Mouse (Mus musculus) embryonic facial prominence, embryonic 10.5 days (tissue): ENCODE data around the gene Fbll1. TPM values are rescaled to one million over a fixed set of nuclear protein-coding genes. Genes with fewer than 3 reads are reported as not detected.

ENCODE experiments used
- DNase-seq: peaks from one replicate; pipeline ENCODE4 v3.0.0-alpha.2; 2017; ENCODE audit warnings: low spot score
- H3K27ac ChIP-seq: fragments of 300-500 bp; sonication (generic); replicated peaks from 2 replicates; pipeline ENCODE4 v1.5.1; 2016; ENCODE audit warnings: mild to moderate bottlenecking
- H3K27me3 ChIP-seq: fragments of 300-500 bp; sonication (generic); replicated peaks from 2 replicates; pipeline ENCODE4 v1.6.1; 2016; ENCODE audit warnings: low read depth, mild to moderate bottlenecking; ENCODE audit not compliant: poor library complexity, severe bottlenecking
- H3K36me3 ChIP-seq: fragments of 300-500 bp; sonication (generic); replicated peaks from 2 replicates; pipeline ENCODE4 v1.6.1; 2016; ENCODE audit warnings: mild to moderate bottlenecking, moderate library complexity
- H3K4me1 ChIP-seq: fragments of 300-500 bp; sonication (generic); 2 replicates; pipeline ENCODE4 v1.6.1; 2016
- H3K4me3 ChIP-seq: fragments of 300-500 bp; sonication (generic); 2 replicates; pipeline ENCODE4 v1.5.1; 2016; ENCODE audit warnings: mild to moderate bottlenecking, moderate library complexity
- H3K9me3 ChIP-seq: fragments of 300-500 bp; sonication (generic); 2 replicates; pipeline ENCODE4 v1.6.1; 2016; ENCODE audit warnings: mild to moderate bottlenecking
- WGBS: fragments of 180-500 bp; shearing (Covaris S2); methylation state at CpG from one replicate; pipeline ENCODE4 v1.1.7; 2016; 5-methylcytosine and 5-hydroxymethylcytosine counted together
- microRNA counts: library from miRNA; unstranded; fragments of <30 nt; microRNA quantifications from one replicate; lab custom pipeline; 2017
- microRNA-seq: library from miRNA; unstranded; fragments of <30 nt; microRNA quantifications from one replicate; pipeline ENCODE4, GENCODE M21; 2017
- polyA plus RNA-seq: library from polyadenylated mRNA; unstranded; fragments of >200 nt; fragmentation: Nextera tagmentation; extraction: Ambion mirVana; gene quantifications from 2 replicates; pipeline ENCODE4 v1.2.1, GENCODE M21; 2016

Fbll1 gene
- polyA plus RNA-seq, 1 experiment from 2014 or later = 0.51 TPM

- Histone ChIP-seq H3K9me3 (no peaks in the 10 kb centered on the region), H3K27me3 (no peaks in the 10 kb centered on the region), H3K4me3 (no peak overlapping the region), H3K36me3 (no peaks in the 10 kb centered on the region), H3K27ac (no peak overlapping the region), H3K4me1 (peaks cover 8% of the 10 kb centered on the region)
- WGBS = 63% methylated on average over 8 of the region's 8 CpGs
- peak; percentile 13 for DNase-seq
These were observed 48.1 kb downstream of the Fbll1 start for GRCm38 (mm10) chr11:35750578-35750977.

MicroRNA genes within 50 kb of the gene (microRNA counts, 519-probe panel; counts per million panel counts)
- 5,863 counts per million, percentile 93 among the panel's probes with 10 or more counts for microRNA mmu-miR-103 (lab: Ali Mortazavi, UCI)

Small RNA genes lying within 50 kb of the gene (microRNA-seq; reads per million reads assigned to microRNA genes)
- gene Mir103-1 = 5.2 reads per million, percentile 14 among the genes with 10 or more reads in this experiment

Other genes starting within 250 kb of the Fbll1 start
- gene Pank3, start 29.4 kb downstream of the Fbll1 start, polyA plus RNA-seq = 13.9 and 15.2 TPM in 2 replicates
- gene Rars, start 35.6 kb upstream of the Fbll1 start, polyA plus RNA-seq = 110 and 115 TPM in 2 replicates
- gene Wwc1, start 181.6 kb upstream of the Fbll1 start, polyA plus RNA-seq = 4.2 and 4.4 TPM in 2 replicates